Mouse (Mus musculus) lung, adult 2 months (tissue): ENCODE measurements around the gene Prdm16.

Experiments used
- CTCF ChIP-seq: fragments of 200-500 bp; IDR thresholded peaks from 2 replicates; pipeline ENCODE4 v1.5.1; 2011; ENCODE audit warnings: mild to moderate bottlenecking, low read length, control low read depth; ENCODE audit not compliant: insufficient read depth
- POLR2A ChIP-seq: fragments of 200-500 bp; IDR thresholded peaks from 2 replicates; pipeline ENCODE4 v1.6.1; 2011; ENCODE audit warnings: low read depth, mild to moderate bottlenecking, control low read depth, low read length, borderline replicate concordance; ENCODE audit errors: extremely low read depth

DNA sequence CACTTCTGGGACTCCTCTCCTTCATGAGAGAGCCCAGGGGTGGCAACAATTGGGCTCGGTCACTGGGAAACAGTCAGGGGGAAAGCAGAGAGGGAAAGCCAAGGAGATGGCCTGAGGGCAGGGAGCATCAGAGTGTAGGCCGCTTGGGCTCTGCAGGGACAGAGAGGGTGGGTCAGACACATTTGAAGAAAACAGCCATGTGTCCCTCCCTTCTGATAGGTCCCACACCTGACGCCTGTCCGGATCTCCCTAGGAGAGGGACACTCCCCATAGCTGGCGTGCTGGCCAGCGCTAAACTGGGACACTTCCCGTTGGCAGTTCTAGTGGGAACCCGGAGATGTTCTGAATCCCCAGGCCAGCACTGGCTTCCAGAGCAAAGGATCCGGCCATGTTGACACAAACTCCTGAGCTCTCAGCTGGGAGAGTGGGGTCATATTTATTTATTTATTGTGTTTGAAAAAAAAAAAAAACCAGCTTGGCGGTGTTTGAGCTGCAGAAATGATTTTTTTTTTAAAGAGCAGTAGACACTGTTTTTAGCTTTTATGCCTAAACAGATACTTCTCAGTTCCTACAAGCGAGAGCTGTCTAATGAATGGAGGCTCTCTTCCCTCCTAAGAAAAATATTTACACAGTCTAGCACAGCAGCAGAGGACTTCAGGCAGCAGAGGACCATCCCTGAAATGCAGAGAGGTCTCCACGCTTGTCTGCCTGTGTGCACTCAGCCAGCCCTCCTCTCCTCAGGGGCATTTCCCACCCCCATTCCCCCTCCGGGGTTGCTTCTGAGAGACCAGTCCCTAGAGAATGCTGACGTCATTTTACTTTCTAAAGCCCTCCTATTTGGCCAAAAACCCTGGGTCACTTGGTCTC, 154.7 kb downstream of the Prdm16 start:
- TF ChIP-seq CTCF (no peak), POLR2A (no peak)
